Mouse (Mus musculus): ENCODE results near the gene Ppp1r27.

The Ppp1r27 gene

GRCm38 (mm10) chr11:120547469-120547868, 3.5 kb downstream of the Ppp1r27 start:
- DNase-seq (ENCODE audit: extremely low read depth, low read depth) = no peak

- no peak for DNase-seq (ENCODE audit: extremely low read depth, low read depth)
Measured at GRCm38 (mm10) chr11:120545964-120546363, 5.0 kb downstream of the Ppp1r27 start.

GRCm38 (mm10) chr11:120542376-120542775, 8.6 kb downstream of the Ppp1r27 start:
- no peak for DNase-seq (ENCODE audit: extremely low read depth, low read depth)

- DNase-seq (ENCODE audit: extremely low read depth, low read depth) = no peak
Measured at GRCm38 (mm10) chr11:120541907-120542306, 9.0 kb downstream of the Ppp1r27 start.

DNA sequence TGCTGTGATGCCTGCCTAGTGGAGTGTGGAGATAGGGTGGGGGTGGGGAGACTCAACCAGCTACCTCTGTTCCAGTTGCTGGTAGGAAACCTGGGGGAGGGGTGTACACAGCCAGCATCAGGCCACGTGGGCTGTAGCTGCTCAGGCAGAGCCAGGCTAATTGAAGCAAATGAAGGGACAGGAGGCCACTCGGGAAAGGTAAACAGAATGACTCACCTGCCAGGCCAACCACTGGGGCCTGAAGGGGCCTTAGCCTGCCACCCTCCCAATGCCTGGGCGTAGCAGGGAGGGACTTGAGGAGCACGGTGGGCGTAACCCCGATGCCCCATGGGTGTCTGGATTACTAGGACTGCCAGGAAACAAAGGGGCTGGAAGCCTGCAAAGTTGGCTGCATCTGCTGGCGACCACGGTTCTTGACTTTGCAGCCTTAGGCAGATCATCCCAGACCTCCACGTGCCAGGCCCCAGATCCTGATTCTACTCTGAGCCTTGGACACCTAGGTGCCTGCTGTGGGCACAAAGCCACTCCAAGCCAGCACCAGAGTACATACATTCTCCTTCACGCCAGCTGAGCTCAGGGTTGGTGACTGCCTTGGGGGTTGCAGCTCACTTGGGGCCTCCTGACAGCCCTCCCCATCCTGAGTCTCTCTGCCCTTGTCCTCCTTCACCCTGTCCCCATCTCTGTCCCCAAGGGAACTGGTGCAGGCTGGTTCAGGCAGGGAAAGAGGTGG, 11.5 kb downstream of the Ppp1r27 start:
- DNase-seq (ENCODE audit: extremely low read depth, low read depth) = no peak

GRCm38 (mm10) chr11:120538955-120539284, 12.0 kb downstream of the Ppp1r27 start:
- DNase-seq (ENCODE audit: extremely low read depth, low read depth) = no peak

GRCm38 (mm10) chr11:120538485-120538884, 12.4 kb downstream of the Ppp1r27 start:
- no peak for DNase-seq (ENCODE audit: extremely low read depth, low read depth)

DNA sequence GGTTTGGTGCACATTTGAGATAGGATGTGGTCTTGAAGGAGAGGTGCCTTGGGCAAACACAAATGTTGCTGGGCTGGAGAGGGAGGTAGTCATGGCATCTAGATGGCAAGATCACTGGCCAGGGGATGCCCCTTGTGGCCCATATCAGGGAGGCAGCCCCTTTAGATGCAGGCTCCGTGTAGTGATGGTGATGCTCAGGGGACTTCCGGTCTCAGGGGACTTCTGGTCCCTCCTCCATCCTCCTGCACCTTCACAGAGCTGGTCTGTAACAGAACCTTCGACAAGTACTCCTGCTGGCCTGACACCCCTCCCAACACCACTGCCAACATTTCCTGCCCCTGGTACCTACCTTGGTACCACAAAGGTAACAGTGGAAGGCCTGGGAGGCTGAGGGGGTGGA, 15.1 kb downstream of the Ppp1r27 start:
- no peak for DNase-seq (ENCODE audit: extremely low read depth, low read depth)

GRCm38 (mm10) chr11:120535145-120535544, 15.8 kb downstream of the Ppp1r27 start:
- no peak for DNase-seq (ENCODE audit: extremely low read depth, low read depth)

GRCm38 (mm10) chr11:120534093-120534492, 16.8 kb downstream of the Ppp1r27 start:
- no peak for DNase-seq (ENCODE audit: extremely low read depth, low read depth)

DNA sequence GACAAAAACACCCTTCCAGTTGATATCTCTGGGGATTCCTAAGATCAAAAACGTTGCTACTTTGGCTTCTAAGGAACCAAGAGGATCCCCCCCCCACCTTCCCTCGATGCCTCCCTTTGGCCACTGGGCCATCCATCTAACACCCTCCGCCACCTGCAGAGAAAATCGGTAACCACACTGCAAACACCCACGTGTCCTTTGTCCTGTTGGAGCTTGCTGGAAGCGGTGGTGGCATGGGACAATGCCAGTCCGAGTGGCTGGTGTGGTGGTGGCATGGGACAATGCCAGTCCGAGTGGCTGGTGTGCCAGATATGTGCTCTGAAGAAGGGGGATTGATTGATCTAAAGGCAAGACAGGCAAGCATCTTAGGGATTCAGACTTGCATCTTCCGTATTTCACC, 19.3 kb downstream of the Ppp1r27 start:
- no peak for DNase-seq (ENCODE audit: extremely low read depth, low read depth)

DNA sequence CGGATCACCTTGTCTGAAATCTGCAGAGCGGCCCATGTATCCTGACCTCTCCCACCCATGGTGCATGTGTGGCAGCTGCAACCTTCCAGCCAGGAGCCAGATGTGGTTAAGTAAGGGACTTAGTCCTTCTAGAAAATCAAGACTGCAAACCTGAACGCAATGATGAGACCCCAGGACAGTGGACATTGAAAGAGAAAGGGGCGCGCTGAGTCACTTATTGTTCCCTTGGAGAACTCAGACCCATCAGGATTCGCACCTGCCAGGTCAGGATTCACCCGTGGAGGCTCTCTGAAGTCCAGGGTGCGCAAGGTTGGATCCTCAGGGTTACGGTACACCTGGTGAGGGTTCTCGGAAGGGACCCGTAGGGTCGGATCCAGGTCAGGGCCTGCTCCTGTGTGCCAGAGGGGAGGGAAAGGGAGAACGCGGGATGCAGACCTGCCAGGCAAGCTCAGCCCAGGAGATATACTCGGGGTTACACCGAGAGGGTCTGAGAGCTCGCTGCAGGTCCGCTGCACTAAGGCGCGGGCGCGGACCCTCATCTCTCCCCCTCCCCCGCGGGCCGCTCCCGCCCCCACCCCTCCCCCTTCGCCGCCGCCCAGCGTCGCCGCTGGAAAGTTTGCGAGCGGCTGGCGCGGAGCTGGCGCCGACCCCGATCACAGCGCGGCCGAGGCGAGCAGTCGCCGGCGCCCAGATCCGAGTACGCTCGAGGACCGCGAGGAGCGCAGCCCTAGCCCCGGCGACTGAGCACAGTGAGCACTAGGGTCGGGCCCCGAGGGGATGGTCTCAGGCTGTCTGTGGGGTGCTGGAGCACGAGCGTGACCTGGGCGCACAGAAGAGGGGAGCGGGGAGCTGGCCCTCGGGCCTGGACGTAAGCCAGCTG, 20.6 kb downstream of the Ppp1r27 start, which contains the start of gene Gcgr:
TSS of gene Gcgr (plus strand) at position 615 of the 880 bp plus-strand sequence.
- no peak for DNase-seq (ENCODE audit: extremely low read depth, low read depth)

- no peak for DNase-seq (ENCODE audit: extremely low read depth, low read depth)
Measured at GRCm38 (mm10) chr11:120528903-120529302, 22.0 kb downstream of the Ppp1r27 start.

DNA sequence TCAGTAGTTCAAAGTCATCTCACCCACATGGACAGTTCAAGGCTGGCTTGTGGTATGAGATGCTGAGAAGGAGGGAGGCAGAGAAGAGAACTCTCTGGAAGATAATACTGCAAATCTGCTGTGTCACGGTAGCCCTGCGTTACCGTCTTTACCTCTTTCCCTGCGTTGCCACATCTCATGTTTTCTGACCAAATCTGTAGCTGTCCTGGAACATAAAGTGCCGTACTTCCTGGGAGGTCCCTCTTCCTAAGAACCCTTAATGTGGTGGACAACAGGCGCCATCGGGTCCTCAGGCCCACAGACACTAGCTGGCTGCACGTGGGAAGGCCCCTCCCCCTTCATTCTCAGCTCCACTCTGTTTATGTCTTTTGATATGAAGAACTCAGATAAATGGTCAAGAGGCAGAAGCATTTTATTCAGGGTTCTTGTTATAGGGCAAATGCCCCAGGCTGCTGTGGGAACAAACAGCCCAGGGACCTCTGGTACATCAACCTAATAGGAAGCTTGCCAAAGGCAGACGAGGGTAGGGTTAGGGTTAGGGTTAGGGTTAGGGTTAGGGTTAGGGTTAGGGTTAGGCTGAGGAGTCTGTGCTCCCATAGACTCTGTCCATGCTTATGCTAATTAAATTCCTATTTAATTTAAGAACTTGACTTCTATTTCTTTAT, 23.1 kb downstream of the Ppp1r27 start:
- peak; percentile 33 for DNase-seq (ENCODE audit: extremely low read depth, low read depth)

DNA sequence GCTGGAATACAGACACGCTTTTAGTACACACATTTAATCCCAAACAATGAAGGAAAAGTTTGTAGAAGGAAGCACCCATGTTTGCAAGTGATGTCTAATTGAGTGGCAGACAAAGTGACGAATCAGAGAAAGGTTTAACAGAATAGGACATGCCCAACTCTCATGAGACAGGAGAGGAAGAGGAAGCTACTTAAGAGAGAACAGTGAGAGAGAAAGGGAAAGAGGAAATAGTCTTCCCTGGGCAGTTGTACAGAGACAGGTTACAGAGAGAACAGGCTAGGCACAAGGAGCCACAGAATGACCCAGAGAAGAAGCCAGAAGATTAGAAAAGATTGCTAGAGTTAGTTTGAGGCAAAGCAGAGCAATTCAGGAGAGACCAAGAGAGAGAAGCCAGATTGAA, 25.0 kb downstream of the Ppp1r27 start:
- peak; percentile 86 for DNase-seq (ENCODE audit: extremely low read depth, low read depth)

DNA sequence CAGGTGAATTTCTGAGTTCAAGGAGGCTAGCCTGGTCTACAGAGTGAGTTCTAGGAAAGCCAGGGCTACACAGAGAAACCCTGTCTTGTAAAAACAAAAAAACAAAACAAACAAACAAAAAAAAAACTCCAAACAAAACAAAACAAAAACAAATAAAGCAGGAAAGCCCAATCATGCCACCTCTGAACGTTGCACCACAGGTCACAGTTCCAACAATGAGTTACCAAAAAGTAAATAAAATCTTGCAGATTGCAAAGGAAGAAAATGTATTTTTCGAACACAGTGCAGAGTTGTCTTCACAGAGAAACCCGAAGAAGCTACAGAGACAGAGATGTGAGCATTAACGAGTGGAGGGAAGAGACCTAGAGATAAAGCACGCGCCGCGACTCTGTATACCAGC, 28.4 kb downstream of the Ppp1r27 start:
- DNase-seq (ENCODE audit: extremely low read depth, low read depth) = no peak

DNA sequence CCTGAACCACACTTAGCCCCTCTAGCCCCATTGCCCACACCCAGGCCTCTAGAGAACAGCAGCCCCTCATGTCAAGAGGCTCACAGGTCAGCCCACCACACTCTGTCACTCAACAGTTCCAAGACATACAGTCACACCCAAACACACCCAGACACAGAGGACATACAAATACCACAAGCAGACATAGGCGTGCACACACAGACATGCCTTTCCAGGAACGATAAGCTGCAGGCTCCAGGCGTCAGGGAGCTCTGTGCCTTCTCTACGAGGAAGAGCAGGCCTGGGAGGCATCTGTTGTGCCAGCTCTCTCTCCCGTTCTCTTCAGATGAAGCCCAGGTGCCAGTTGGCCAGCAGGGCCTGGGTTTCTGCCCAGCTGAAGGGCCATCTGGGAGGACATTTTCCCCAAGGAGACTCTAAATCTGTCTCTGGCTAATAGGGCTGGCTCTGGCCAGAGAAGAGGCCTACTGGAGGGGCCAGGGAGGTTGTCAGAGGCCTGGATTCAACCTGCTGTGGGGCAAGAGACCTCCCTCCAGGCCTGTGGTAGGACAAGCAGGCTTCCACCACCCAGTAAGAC, 29.9 kb downstream of the Ppp1r27 start:
- no peak for DNase-seq (ENCODE audit: extremely low read depth, low read depth)

- no peak for DNase-seq (ENCODE audit: extremely low read depth, low read depth)
Measured at GRCm38 (mm10) chr11:120520498-120520897, 30.4 kb downstream of the Ppp1r27 start.

- no peak for DNase-seq (ENCODE audit: extremely low read depth, low read depth)
Measured at GRCm38 (mm10) chr11:120519738-120520137, 31.2 kb downstream of the Ppp1r27 start.

GRCm38 (mm10) chr11:120518558-120518957, 32.4 kb downstream of the Ppp1r27 start:
- DNase-seq (ENCODE audit: extremely low read depth, low read depth) = no peak

- no peak for DNase-seq (ENCODE audit: extremely low read depth, low read depth)
Measured at GRCm38 (mm10) chr11:120518027-120518426, 32.9 kb downstream of the Ppp1r27 start.

GRCm38 (mm10) chr11:120517147-120517546, 33.8 kb downstream of the Ppp1r27 start:
- DNase-seq (ENCODE audit: extremely low read depth, low read depth) = no peak
